Mouse (Mus musculus) ES-Bruce4 (cell line): ENCODE data around the gene Grin3b. TPM values are rescaled to one million over a fixed set of nuclear protein-coding genes. Genes with fewer than 3 reads are reported as not detected.

Experiments used
- H3K27ac ChIP-seq: 2 replicates; pipeline ENCODE4 v1.5.1; 2012; ENCODE audit warnings: low read length, inconsistent platforms; ENCODE audit not compliant: insufficient read depth
- H3K27me3 ChIP-seq: 2 replicates; pipeline ENCODE4 v1.6.1; 2012; ENCODE audit warnings: mild to moderate bottlenecking, low read length, inconsistent platforms; ENCODE audit not compliant: control insufficient read depth, poor library complexity, insufficient read depth, severe bottlenecking
- H3K36me3 ChIP-seq: 2 replicates; pipeline ENCODE4 v1.6.1; 2012; ENCODE audit warnings: inconsistent platforms, mild to moderate bottlenecking, low read length, moderate library complexity; ENCODE audit not compliant: control insufficient read depth, poor library complexity, insufficient read depth, severe bottlenecking
- H3K4me1 ChIP-seq: one replicate; pipeline ENCODE4 v1.8.1; 2011; ENCODE audit warnings: low read length; ENCODE audit not compliant: control insufficient read depth, insufficient read depth
- H3K4me3 ChIP-seq: 2 replicates; pipeline ENCODE4 v1.5.1; 2011; ENCODE audit warnings: low read depth, mild to moderate bottlenecking, low read length
- H3K9ac ChIP-seq: 2 replicates; pipeline ENCODE4 v1.6.1; 2012; ENCODE audit warnings: low read depth, mild to moderate bottlenecking, inconsistent platforms; ENCODE audit not compliant: poor library complexity, severe bottlenecking
- H3K9me3 ChIP-seq: replicated peaks from 2 replicates; pipeline ENCODE4 v1.6.1; 2012; ENCODE audit warnings: mild to moderate bottlenecking, low read length, inconsistent platforms; ENCODE audit not compliant: control insufficient read depth, poor library complexity, insufficient read depth, severe bottlenecking
- CTCF ChIP-seq: IDR thresholded peaks from one replicate; pipeline ENCODE4 v1.8.1; 2011; ENCODE audit warnings: low read depth, low read length
- EP300 ChIP-seq: IDR thresholded peaks from 2 replicates; pipeline ENCODE4 v1.6.1; 2011; ENCODE audit warnings: low read depth, low read length; ENCODE audit not compliant: insufficient read depth
- POLR2A ChIP-seq: IDR thresholded peaks from one replicate; pipeline ENCODE4 v1.8.1; 2011; ENCODE audit warnings: low read length; ENCODE audit not compliant: insufficient read depth
- polyA plus RNA-seq: library from polyadenylated mRNA; stranded (reverse); fragments of >200 nt; gene quantifications from 2 replicates; pipeline ENCODE4 v1.2.4, GENCODE M21; 2011; ENCODE audit warnings: low read depth; ENCODE audit not compliant: missing spikeins, insufficient read depth, insufficient read length

Grin3b gene
- polyA plus RNA-seq, 1 experiment, result not detected

- Histone ChIP-seq H3K4me3 (0 out of 2 replicates have a peak overlapping the region, but pooled peaks have one; percentile 9), H3K36me3 (no peaks in the 10 kb centered on the region), H3K27ac (no peak overlapping the region), H3K9me3 (no peaks in the 10 kb centered on the region), H3K9ac (no peak overlapping the region), H3K27me3 (no peaks in the 10 kb centered on the region), H3K4me1 (no peaks in the 10 kb centered on the region)
- TF ChIP-seq CTCF (no peak), POLR2A (no peak), EP300 (no peak)
Observed at GRCm38 (mm10) chr10:79934794-79935569, 35.5 kb upstream of the Grin3b start.

- Histone ChIP-seq H3K9me3 (no peaks in the 10 kb centered on the region), H3K9ac (no peak overlapping the region), H3K4me3 (no peak overlapping the region), H3K27ac (no peak overlapping the region), H3K36me3 (no peaks in the 10 kb centered on the region), H3K27me3 (no peaks in the 10 kb centered on the region), H3K4me1 (no peaks in the 10 kb centered on the region)
- TF ChIP-seq POLR2A (no peak), EP300 (no peak), CTCF (no peak)
Observed at GRCm38 (mm10) chr10:79936284-79936910, 34.1 kb upstream of the Grin3b start.

- no peak overlapping the region for H3K4me3 ChIP-seq
- TF ChIP-seq CTCF (no peak), EP300 (no peak), POLR2A (no peak)
- no peak overlapping the region for H3K27ac ChIP-seq
- H3K9ac ChIP-seq, result no peak overlapping the region
- H3K4me1 ChIP-seq, result no peaks in the 10 kb centered on the region
- H3K27me3 ChIP-seq, result no peaks in the 10 kb centered on the region
- no peaks in the 10 kb centered on the region for H3K9me3 ChIP-seq
- no peaks in the 10 kb centered on the region for H3K36me3 ChIP-seq
Observed at GRCm38 (mm10) chr10:79936911-79937441, 33.5 kb upstream of the Grin3b start.

GRCm38 (mm10) chr10:79937775-79938526 is 32.6 kb upstream of the Grin3b start:
- H3K4me3 ChIP-seq, result no peak overlapping the region
- H3K9ac ChIP-seq, result no peak overlapping the region
- no peak overlapping the region for H3K27ac ChIP-seq
- H3K4me1 ChIP-seq, result no peaks in the 10 kb centered on the region
- no peaks in the 10 kb centered on the region for H3K27me3 ChIP-seq
- H3K36me3 ChIP-seq, result no peaks in the 10 kb centered on the region
- TF ChIP-seq EP300, result no peak
- TF ChIP-seq CTCF, result no peak
- no peak for TF ChIP-seq POLR2A
- H3K9me3 ChIP-seq, result no peaks in the 10 kb centered on the region

- no peak overlapping the region for H3K4me3 ChIP-seq
- no peak overlapping the region for H3K27ac ChIP-seq
- TF ChIP-seq CTCF, result no peak
- no peak for TF ChIP-seq EP300
- TF ChIP-seq POLR2A, result no peak
- no peak overlapping the region for H3K9ac ChIP-seq
- no peaks in the 10 kb centered on the region for H3K9me3 ChIP-seq
- no peaks in the 10 kb centered on the region for H3K27me3 ChIP-seq
- H3K4me1 ChIP-seq, result peaks cover 1% of the 10 kb centered on the region
- no peaks in the 10 kb centered on the region for H3K36me3 ChIP-seq
Observed at GRCm38 (mm10) chr10:79940749-79941148, 29.8 kb upstream of the Grin3b start.
